Mouse (Mus musculus): ENCODE results near the gene Gm5105.

Gm5105 gene

DNA sequence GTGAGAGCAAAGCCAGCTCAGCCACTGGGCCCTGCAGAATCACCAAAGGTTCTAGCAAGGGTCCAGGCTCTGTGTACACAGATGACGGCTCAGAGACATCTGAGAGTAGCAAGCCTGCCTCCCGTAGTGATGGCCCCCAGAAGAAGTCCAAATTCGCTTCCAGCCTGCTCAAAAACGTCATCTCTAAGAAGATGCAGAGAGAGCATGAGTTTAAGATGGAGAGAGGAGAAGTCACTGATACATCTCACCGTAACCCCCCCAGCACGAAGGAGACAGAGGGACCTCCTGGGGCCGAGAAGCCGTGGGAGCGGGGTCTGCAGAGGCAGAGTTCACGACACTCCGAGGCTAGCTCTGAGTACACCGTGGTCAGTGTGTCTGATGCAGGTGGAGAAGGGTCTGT, at the start of gene Gm5105:
TSS of gene Gm5105 (minus strand) at position 101 of the 400 bp plus-strand sequence.
- no peak for DNase-seq (ENCODE audit: extremely low read depth, low read depth, low spot score)

DNA sequence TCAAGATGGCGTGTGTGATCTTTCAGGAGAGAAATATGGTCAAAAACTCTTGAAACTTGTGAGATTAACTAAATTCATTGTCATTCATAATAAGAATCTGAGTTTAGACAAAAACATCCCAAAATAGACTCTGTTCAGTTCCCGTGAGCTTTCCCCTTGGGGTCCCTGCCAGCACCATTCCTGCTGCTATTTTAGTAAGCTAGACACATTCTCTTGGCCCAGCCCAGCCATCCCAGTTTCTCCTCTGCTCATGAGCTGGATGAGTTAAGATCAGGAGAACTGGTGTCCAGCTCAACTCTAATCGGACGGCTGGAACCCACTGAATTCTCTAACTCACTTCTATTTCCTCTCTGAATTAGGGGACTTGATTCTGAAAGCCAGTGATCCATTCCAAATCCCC, 49.7 kb upstream of the Gm5105 start:
- DNase-seq (ENCODE audit: extremely low read depth, low read depth, low spot score), result no peak

DNA sequence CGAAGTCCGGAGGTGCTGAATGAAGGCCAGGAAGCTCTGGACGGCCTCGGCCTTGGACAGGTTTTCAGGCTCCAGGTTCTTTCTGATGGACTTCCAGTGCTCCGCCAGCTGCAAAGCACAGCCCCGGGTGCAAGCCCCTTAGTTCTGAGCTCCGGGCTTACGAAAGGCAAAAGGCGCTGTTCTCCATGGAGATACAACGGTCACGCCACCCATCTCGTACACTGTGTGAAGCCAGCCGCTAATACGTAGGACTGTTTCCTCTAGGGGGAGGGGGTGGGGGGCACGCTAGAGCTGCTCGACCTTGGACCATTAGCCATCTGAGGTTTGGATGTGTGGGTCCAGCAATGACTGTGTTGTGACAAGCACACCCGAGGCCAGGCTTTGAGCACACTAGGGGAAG, 46.9 kb upstream of the Gm5105 start:
- no peak for DNase-seq (ENCODE audit: extremely low read depth, low read depth, low spot score)

DNA sequence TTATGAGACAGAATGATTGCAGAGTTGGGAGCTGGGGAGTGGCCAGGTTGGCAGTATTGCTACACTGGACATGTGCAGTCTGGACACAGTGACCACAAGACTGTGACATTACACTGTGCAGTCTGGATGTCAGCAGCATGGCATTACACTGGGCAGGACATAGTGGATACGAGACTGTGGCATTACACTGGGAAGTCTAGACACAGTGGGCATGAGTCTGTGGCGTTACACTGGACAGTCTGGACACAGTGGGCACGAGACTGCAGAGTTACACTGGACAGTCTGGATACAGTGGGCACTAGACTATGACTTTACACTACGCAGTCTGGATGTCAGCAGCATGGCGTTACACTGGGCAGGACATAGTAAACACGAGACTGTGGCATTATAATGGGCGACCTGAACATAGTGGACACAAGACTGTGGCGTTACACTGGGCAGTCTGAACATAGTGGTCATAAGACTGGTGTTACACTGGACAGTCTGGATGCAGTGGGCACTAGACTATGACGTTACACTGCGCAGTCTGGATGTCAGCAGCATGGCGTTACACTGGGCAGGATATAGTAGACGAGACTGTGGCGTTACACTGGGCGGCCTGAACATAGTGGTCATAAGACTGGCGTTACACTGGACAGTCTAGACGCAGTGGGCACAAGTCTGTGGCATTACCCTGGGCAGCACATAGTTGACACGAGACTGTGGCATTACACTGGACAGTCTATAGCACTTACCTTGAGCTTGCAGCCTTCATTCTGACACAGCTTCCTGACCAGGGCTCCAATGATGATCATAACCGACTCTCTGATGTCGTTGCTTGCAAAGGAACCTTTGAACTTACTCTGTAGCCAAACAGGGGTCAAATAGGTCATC, 44.0 kb upstream of the Gm5105 start:
- no peak for DNase-seq (ENCODE audit: extremely low read depth, low read depth, low spot score)

DNA sequence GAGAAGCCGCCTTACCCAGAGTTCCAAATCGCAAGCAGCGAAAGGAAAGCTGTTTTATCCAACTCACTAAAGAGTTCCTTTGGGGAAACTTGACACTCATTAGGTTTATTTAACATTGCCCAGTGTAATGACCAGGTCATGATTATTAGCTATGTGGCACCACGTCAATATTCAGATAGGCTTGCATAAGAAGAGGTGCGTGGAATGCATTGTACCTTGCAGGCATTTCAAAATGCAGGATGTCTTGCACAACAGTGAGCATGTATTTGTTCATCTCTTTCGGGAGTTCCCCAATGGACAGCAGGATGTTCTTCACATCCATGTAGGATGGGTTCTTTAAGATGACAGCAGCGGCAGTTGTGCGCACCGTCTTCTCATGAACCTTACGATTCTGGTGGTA, 39.7 kb upstream of the Gm5105 start:
- peak; percentile 62 for DNase-seq (ENCODE audit: extremely low read depth, low read depth, low spot score)

DNA sequence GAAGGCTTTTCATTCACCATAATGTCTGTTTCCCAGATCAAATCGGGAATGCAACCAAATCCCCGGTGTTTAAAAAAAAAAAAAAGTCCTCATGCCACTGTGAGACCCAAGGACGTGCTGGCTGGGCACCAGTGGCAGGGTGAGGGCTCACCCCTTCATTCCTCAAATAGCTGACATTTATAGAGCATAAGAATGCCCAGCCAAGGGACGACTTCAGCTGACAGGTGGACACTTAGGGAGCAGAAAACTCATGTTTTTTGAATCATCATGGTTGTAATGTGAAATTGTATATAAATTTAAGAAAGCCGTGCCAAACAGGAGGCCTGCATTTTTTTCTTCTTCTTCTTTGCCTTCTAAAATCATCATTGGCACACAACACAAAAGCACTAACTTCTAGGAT, 37.9 kb upstream of the Gm5105 start:
- DNase-seq (ENCODE audit: extremely low read depth, low read depth, low spot score), result no peak

DNA sequence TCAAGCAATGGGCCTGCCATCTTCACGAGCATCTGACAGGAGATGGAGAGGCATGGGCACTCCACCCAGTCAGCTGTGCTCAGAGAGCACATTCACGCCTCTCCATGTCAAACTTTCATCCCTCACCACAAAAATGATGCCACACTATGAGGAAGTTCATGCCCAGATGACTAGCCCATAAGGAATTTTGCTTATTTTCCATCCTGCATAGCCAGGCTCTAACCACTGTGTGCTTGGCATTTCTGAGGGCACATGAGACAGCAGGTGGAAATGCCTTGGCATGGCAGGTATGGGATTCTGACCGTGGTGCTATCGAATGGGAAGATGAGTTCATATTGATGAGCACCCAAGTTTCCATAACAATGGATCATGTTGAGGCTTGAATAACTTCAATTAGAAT, 36.5 kb upstream of the Gm5105 start:
- no peak for DNase-seq (ENCODE audit: extremely low read depth, low read depth, low spot score)

DNA sequence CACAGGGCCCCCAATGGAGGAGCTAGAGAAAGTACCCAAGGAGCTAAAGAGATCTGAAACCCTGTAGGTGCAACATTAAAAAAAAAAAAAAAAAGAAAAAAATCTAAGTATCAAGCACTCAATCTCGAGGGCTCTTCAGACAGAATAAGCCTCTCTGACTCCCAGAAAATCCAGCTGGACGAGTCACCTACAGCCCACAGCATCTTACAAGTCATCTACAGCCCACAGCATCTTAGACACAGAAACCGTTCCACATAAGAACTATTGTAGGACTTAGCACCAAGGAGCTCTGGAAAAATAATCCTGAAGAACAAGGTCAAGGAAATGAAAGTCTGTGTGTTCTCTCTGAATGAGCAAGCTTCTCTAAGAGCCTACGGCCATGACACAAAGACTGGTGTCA, 34.7 kb upstream of the Gm5105 start:
- DNase-seq (ENCODE audit: extremely low read depth, low read depth, low spot score), result no peak

DNA sequence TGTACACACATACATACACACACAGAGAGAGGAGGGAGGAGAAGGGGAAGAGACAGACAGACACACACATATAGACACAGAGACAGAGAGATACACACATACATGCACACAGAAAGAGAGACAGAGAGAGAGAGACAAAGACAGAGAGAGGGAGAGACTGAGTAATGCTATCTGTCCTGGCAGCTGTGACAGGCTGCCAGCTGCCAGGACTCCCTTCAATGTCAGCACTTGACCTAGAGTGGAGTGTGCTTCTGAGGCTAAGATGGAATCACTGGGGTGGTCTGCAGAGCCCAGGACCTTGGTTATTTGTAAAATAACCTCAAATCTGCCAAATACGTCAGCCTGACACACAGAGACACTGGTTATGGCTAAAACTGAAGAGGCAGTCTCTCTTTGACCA, 30.5 kb upstream of the Gm5105 start:
- no peak for DNase-seq (ENCODE audit: extremely low read depth, low read depth, low spot score)

DNA sequence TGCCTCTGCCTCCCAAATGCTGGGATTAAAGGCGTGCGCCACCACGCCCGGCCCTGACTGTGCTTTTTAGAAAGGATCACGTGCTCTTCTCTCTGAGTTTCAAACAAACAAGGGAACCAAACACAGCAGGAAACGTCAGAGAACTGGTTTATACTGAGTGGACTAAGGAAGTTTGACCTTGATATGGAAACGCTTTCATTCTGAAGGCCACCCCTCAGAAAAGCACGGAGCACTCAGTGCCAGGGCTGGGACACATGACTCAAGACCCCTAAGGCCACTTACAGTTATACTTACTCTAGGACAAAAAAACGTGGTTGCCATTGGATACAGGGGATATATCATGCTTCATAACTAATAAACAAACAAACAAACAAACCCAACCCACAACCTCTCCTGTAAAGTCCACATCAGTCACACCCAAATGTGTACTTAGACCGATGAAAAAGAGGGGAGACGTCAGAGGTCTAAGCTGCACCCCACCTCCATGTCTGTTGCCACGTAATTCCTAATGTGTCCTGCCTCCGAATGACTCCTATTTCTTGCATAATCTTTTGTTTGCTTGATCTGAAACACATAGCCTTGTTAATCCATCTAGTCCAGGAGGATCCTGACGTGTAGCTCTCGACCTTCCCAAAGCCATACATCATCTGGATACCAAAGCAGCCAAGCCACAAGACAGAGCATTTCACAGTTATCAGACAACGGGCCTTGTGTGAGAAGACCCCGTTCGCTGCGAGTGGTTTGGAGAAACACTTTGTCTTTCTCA, 29.3 kb upstream of the Gm5105 start:
- no peak for DNase-seq (ENCODE audit: extremely low read depth, low read depth, low spot score)

DNA sequence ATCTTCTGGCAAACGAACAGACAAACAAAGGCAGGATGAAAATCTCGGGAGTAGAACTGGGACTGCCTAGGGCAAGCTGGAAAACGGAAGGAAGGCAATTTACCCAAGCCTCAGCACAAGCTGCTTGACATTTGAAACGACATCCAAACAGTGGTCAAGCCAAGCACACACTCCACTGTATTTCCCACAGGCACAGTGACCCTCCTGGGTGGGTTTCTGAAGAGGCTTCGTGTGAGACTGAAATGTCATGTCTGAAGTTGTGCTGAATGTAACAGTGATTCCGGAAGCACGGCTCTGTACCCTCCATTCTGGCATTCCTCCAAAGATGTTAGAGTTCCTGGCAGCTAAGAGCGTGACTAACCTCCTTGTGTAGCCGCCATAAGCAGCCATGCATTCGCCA, 28.5 kb upstream of the Gm5105 start:
- no peak for DNase-seq (ENCODE audit: extremely low read depth, low read depth, low spot score)

DNA sequence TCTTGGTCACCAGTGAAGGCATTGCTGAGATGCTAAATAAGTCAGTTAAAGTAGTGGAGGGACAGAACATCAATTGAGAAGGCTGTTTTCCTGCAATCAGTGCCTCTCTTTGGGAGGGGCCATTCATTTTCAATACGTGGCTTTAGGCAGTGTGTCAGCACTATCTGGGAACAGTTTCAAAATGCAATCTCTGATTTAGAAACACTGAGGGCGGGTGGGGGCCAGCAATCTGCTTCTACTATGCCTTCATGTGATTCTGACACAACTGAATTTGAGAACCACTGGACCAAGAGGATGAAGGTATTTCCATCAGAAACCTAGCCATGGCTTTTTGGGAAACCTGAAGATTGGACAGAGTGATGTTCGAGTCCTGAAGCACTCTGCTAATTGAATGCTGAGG, 28.1 kb upstream of the Gm5105 start:
- no peak for DNase-seq (ENCODE audit: extremely low read depth, low read depth, low spot score)

DNA sequence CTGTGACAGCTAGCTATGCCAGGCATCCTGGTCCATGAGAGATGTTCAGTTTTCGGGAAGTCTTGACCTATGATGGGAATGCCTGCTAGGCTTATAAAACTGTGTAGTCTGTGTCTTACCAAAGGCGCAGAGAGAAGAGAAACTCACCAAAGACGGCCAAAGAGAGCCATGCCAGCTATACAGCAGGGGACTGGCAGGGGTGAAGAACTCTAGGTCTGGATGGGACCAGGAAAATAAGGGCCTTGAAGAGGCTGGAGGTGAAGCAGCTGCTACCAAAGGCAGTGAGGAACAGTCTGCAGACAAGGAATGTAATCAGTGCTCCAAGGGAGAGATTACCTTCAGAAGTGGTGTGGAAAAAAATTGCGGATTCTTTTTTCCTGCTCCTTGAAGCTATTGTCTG, 16.7 kb upstream of the Gm5105 start:
- DNase-seq (ENCODE audit: extremely low read depth, low read depth, low spot score), result no peak

DNA sequence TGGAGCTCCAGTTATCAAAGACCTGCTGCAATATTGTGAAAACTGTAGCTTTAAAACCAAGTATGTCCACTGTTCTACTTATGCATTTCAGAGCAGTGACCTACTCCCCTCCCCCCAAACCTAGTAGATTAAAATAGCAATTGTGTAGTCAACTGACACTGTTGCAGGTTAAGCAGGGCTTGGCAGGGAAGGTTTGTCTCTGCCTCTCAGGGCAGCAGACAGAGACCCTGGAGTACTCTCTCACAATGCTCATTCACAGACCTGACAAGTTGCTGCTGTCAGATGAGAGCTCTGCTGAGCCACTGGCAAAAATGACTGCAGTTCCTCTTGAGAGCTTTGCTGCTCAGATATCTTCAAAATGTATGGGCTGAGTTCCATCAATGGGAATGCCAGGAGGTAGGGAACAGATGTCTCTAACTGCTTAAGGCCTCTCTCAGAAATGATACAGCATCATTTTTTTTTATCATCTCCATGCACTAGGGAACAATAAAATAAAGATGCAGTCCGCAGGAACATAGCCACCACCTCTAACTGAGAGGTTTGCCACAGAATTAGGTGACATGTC, 16.0 kb upstream of the Gm5105 start:
- DNase-seq (ENCODE audit: extremely low read depth, low read depth, low spot score), result no peak

DNA sequence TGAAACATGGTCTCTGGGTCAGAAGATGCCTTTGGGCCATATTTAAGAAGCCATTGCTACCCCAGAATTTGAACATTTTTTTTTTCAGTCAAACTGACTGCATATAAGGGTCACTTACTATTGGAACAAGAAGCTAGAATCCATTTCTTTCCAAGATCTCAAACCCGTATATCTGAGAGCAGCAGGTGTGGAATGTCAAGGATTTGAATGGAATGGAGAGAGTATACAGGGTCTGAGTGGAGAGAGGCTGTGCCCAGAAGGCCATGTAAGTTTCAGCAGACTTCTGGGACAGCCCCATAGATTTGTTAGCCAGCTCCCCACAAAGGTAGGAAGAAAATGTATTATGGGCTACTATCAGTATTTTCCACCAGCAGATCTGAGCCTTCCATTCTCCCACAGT, 11.5 kb upstream of the Gm5105 start:
- no peak for DNase-seq (ENCODE audit: extremely low read depth, low read depth, low spot score)

DNA sequence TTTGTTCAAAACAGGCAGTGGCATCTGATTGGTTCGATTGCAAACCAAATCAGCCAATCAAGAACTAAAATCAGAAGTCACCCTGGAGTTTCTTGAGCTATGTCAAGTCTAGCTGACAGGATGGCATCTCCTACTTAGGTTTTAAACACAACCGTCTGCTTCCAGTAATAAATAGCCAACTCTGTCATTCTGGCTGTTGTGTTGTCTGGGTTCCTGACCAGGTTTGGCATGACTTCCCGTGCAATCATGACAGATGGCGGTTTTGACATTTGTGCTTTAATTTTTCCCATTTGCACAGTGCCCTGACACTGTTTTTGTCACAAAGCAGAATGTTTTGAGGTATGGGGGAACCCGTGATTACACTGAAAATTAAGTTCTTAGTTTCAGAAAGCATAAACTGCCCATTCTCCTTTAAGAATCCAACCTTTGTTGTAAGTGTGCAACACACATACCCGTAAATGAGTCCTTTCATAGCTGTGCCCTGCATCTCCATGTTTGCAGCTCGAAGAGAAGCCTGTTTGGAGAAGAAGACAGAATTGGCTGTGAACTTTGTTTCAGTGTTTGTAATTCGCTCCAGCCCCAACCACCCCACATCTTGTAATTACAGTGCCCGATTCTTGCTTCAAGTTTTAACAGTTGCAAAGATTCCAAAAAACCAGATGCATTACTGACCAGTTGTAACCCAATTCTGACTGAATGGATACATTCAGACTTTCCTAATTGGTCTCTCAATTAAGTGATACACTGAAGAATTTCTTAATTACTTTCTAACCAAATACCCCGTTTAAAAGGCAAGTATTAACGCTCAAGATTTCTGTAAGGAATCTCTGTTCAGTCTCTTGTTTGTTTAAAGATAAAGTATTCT, 10.5 kb upstream of the Gm5105 start:
- no peak for DNase-seq (ENCODE audit: extremely low read depth, low read depth, low spot score)

DNA sequence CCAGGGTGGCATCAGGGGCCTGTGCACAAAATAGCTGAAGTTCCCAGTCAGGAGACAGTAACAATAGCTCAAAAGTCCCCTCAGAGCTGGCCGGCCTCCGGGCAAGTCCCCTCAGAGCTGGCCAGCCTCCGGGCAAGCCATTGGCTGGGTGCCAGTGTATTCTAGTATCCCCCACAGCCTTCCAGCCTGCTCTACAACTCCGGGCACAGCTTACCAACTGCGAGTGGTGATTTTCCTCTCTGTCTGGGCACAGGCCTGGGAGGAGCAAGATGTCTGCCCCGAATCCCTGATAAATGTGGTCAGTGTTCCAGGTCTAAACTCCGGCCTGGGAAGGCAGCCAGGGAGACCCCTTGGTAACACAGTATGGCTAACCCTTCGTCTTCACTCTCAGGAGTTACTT, 8.0 kb upstream of the Gm5105 start:
- DNase-seq (ENCODE audit: extremely low read depth, low read depth, low spot score), result no peak

DNA sequence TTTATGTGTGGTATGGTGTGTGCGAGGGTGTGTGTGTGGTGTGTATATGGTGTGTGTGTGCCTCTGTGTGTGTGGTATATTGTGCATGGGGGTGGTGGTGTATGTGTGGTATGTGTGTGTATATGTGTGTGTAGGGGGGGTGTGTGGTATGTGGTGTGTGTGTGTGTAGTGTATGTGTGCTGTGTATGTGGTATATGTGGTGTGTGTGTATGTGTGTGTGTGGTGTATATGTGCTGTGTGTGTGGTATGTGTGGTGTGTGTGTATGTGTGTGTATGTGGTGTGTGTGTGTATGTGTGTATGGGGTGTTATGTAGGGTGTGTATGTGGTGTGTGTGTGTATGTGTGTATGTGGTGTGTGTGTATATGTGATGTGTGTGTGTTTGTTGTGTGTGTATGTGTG, 7.0 kb upstream of the Gm5105 start:
- no peak for DNase-seq (ENCODE audit: extremely low read depth, low read depth, low spot score)

DNA sequence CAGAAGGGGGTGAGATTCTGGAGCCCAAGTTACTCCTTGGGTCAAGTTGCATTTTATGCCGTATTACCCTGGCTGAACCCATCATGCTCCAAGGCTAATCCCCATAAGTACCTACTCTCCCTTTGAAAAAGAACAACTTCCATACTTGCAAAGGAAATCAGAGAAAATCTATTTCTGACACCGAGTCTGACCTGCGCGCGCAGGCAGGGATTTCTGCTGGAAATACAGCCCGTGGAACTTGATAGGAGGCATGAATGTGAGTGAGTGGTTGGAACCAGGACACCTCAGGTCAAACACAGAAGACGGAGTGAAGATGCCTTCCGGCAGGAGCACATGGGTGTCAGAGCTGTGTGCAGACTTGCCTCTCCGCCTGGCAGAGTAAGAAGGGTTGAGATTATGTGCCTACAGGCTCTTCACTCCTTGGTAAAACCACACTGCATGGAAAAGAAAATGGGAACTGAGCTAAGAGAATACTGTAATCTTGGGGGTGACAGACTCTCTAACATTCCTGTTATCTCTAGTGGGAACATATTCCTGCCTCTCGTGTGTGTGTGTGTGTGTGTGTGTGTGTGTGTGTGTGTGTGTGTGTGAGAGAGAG, 4.4 kb upstream of the Gm5105 start:
- DNase-seq (ENCODE audit: extremely low read depth, low read depth, low spot score), result no peak

DNA sequence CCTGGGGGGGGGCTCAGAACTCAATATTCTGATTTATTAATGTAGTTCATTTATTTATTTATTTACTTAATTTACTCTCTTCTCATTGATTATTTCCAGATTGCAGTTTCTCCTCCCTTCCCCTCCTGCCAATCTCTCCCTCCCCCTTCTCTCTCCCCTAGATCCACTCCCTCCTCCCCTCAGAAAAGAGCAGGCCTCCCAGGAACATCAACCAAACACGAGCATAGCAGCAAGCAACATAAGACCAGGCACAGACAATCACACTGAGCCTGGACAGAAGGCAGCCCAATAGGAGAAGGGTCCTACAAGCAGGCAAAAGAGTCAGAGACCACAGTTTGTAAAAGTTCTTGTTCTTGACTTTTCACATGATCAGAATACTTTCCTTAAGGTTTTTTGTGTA, 3.8 kb upstream of the Gm5105 start:
- DNase-seq (ENCODE audit: extremely low read depth, low read depth, low spot score), result no peak
